Mouse (Mus musculus) heart, postnatal 0 days (tissue): ENCODE measurements around the gene Camk2g. TPM values are rescaled to one million over a fixed set of nuclear protein-coding genes. Genes with fewer than 3 reads are reported as not detected.
A peak's percentile ranks its signal among the peaks of the same experiment; 100 is the strongest.

Source experiments
- ATAC-seq: fragments of 200-750 bp; cut with Nextera tagmentation; 2 replicates; pipeline ENCODE4 v1.8.0; 2017; ENCODE audit warnings: low read depth, moderate number of reproducible peaks, moderate library complexity; ENCODE audit not compliant: insufficient read depth
- DNase-seq: peaks from one replicate; pipeline ENCODE4 v3.0.0-alpha.2; 2016; ENCODE audit warnings: low spot score
- H3K27ac ChIP-seq: fragments of 300-500 bp; sonication (generic); 2 replicates; pipeline ENCODE4 v1.5.1; 2014; ENCODE audit warnings: low read depth, mild to moderate bottlenecking
- H3K27me3 ChIP-seq: fragments of 300-500 bp; sonication (generic); 2 replicates; pipeline ENCODE4 v1.6.1; 2014; ENCODE audit warnings: low read length, mixed read lengths; ENCODE audit not compliant: control insufficient read depth, insufficient read depth
- H3K36me3 ChIP-seq: fragments of 300-500 bp; sonication (generic); replicated peaks from 2 replicates; pipeline ENCODE4 v1.6.1; 2014; ENCODE audit warnings: low read length, mixed read lengths; ENCODE audit not compliant: control insufficient read depth, insufficient read depth
- H3K4me1 ChIP-seq: fragments of 300-500 bp; sonication (generic); 2 replicates; pipeline ENCODE4 v1.6.1; 2014; ENCODE audit warnings: antibody characterized with exemption; ENCODE audit not compliant: control insufficient read depth, insufficient read depth
- H3K4me2 ChIP-seq: fragments of 300-500 bp; sonication (generic); 2 replicates; pipeline ENCODE4 v1.6.1; 2014; ENCODE audit warnings: low read depth, mild to moderate bottlenecking, low read length, moderate library complexity
- H3K4me3 ChIP-seq: fragments of 300-500 bp; sonication (generic); 2 replicates; pipeline ENCODE4 v1.5.1; 2014; ENCODE audit warnings: low read depth, low read length
- H3K9ac ChIP-seq: fragments of 300-500 bp; sonication (generic); replicated peaks from 2 replicates; pipeline ENCODE4 v1.6.1; 2014; ENCODE audit warnings: low read depth, low read length, mixed read lengths
- H3K9me3 ChIP-seq: fragments of 300-500 bp; sonication (generic); replicated peaks from 2 replicates; pipeline ENCODE4 v1.6.1; 2016; ENCODE audit warnings: low read length; ENCODE audit not compliant: control insufficient read depth
- CTCF ChIP-seq: IDR thresholded peaks from 2 replicates; pipeline ENCODE4 v1.5.1; 2016; ENCODE audit warnings: antibody characterized with exemption, control low read depth, low read depth
- EP300 ChIP-seq: IDR thresholded peaks from 2 replicates; pipeline ENCODE4 v1.6.1; 2016; ENCODE audit warnings: antibody characterized with exemption, low read depth
- WGBS: fragments of 180-500 bp; shearing (Covaris S2); extraction: QIAGEN DNeasy Blood & Tissue Kit; methylation state at CpG from one replicate; pipeline ENCODE4 v1.1.7; 2014; 5-methylcytosine and 5-hydroxymethylcytosine counted together
- microRNA-seq: library from miRNA; unstranded; fragments of <30 nt; microRNA quantifications from one replicate; pipeline ENCODE4, GENCODE M21; 2016
- polyA plus RNA-seq: library from polyadenylated mRNA; unstranded; fragments of >200 nt; fragmentation: Nextera tagmentation; extraction: Ambion mirVana; gene quantifications from 2 replicates; pipeline ENCODE4 v1.2.1, GENCODE M21; 2015
- total RNA-seq: library from RNA; depleted of rRNA; stranded (reverse); fragments of >200 nt; gene quantifications from 2 replicates; pipeline ENCODE4 v1.2.3, GENCODE M21; 2014; ENCODE audit warnings: low replicate concordance; rRNA removed

Camk2g gene
- total and polyA plus RNA-seq, 2 experiments from 2014 or later = 72.5 to 107 TPM

GRCm38 (mm10) chr14:20694185-20694883 is 99.6 kb downstream of the Camk2g start:
- no peaks in the 10 kb centered on the region for H3K9me3 ChIP-seq
- H3K27me3 ChIP-seq = no peaks in the 10 kb centered on the region
- H3K4me2 ChIP-seq = peak overlapping the region; percentile 81
- H3K9ac ChIP-seq = peak overlapping the region; percentile 83
- WGBS = 37% methylated on average over 13 of the region's 13 CpGs
- H3K4me3 ChIP-seq = peak overlapping the region; percentile 94
- peaks cover 22% of the 10 kb centered on the region for H3K4me1 ChIP-seq
- ATAC-seq (no peak; the same call in 1 of the 2 replicates), DNase-seq (no peak)
- H3K36me3 ChIP-seq = peaks cover 53% of the 10 kb centered on the region
- TF ChIP-seq CTCF (no peak), EP300 (no peak)
- peak overlapping the region; percentile 93 for H3K27ac ChIP-seq

DNA sequence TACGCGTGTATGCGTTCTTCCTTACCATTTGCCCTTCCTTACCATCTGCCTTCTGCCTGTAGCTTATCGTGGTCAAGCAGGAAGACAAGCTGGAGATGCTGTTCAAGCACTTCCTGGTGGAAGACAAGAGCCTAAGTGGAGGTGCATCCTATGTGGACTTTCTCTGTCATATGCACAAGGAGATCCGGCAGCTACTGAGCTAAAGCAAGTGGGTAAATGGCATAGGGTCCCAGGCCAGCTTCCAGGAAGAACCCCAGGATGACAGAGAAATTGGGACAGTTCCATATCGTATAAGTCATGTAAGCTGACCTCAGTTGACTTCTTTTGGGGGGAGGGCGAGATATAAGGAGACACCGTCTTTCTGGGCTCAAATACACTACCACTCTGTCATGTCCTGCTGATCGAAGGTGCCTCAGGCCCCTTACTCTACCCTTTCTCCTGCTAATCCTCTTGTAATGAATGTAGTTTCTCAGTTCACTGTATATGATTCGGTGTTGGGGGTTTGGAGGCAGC is 100.2 kb downstream of the Camk2g start:
- no peak overlapping the region for H3K4me3 ChIP-seq
- ATAC-seq = no peak
- no peak overlapping the region for H3K9ac ChIP-seq
- no peaks in the 10 kb centered on the region for H3K27me3 ChIP-seq
- peaks cover 56% of the 10 kb centered on the region for H3K36me3 ChIP-seq
- H3K27ac ChIP-seq = no peak overlapping the region
- no peak for DNase-seq
- no peak overlapping the region for H3K4me2 ChIP-seq
- TF ChIP-seq EP300 = no peak
- no peak for TF ChIP-seq CTCF
- peaks cover 18% of the 10 kb centered on the region for H3K4me1 ChIP-seq
- 79% methylated on average over 10 of the region's 10 CpGs for WGBS
- H3K9me3 ChIP-seq = no peaks in the 10 kb centered on the region

GRCm38 (mm10) chr14:20691772-20692171 is 102.1 kb downstream of the Camk2g start:
- H3K27me3 ChIP-seq = no peaks in the 10 kb centered on the region
- H3K27ac ChIP-seq = no peak overlapping the region
- no peaks in the 10 kb centered on the region for H3K9me3 ChIP-seq
- no peak overlapping the region for H3K4me3 ChIP-seq
- peaks cover 74% of the 10 kb centered on the region for H3K36me3 ChIP-seq
- no peak for TF ChIP-seq EP300
- no peak for TF ChIP-seq CTCF
- H3K4me2 ChIP-seq = no peak overlapping the region
- peaks cover 11% of the 10 kb centered on the region for H3K4me1 ChIP-seq
- DNase-seq = no peak
- H3K9ac ChIP-seq = no peak overlapping the region
- 84% methylated on average over 6 of the region's 6 CpGs for WGBS
- no peak for ATAC-seq

- H3K4me2 ChIP-seq = no peak overlapping the region
- H3K36me3 ChIP-seq = peaks cover 99% of the 10 kb centered on the region
- TF ChIP-seq CTCF (no peak), EP300 (no peak)
These were observed 104.9 kb downstream of the Camk2g start for GRCm38 (mm10) chr14:20689009-20689408.

GRCm38 (mm10) chr14:20686576-20686975 is 107.3 kb downstream of the Camk2g start:
- Histone ChIP-seq H3K9me3 (no peaks in the 10 kb centered on the region), H3K27ac (no peak overlapping the region), H3K4me3 (no peak overlapping the region), H3K4me2 (no peak overlapping the region), H3K4me1 (no peaks in the 10 kb centered on the region; the same call in 1 of the 2 replicates), H3K36me3 (peaks cover 96% of the 10 kb centered on the region), H3K27me3 (no peaks in the 10 kb centered on the region), H3K9ac (no peak overlapping the region)
- TF ChIP-seq CTCF (no peak), EP300 (no peak)
- WGBS = 97% methylated on average over 3 of the region's 3 CpGs
- no peak for DNase-seq
- no peak for ATAC-seq

More at GRCm38 (mm10) chr14:20689009-20689408, 104.9 kb downstream of the Camk2g start:
- no peak for DNase-seq
- WGBS = 81% methylated on average over 2 of the region's 2 CpGs
- Histone ChIP-seq H3K4me3 (no peak overlapping the region), H3K9me3 (no peaks in the 10 kb centered on the region), H3K27me3 (no peaks in the 10 kb centered on the region), H3K9ac (no peak overlapping the region), H3K4me1 (no peaks in the 10 kb centered on the region), H3K27ac (no peak overlapping the region)
- no peak for ATAC-seq

Small RNA genes within 50 kb of the gene (microRNA-seq; reads per million reads assigned to microRNA genes)
- gene Mir6946 = 1.4 reads per million

Other genes with a start within 250 kb of the Camk2g start
- gene Ppp3cb, start 247.5 kb downstream of the Camk2g start, total RNA-seq = 22.7 and 27.1 TPM in 2 replicates
- gene Ppp3cb, start 247.5 kb downstream of the Camk2g start, polyA plus RNA-seq = 23.2 and 25.5 TPM in 2 replicates
- 8.8 and 29.8 TPM in 2 replicates for gene Usp54, start 153.0 kb downstream of the Camk2g start, total RNA-seq
- gene Usp54, start 153.0 kb downstream of the Camk2g start, polyA plus RNA-seq = 2.8 and 3.0 TPM in 2 replicates
- 17.7 and 25.0 TPM in 2 replicates for gene Myoz1, start 137.5 kb downstream of the Camk2g start, total RNA-seq
- 11.5 and 13.0 TPM in 2 replicates for gene Myoz1, start 137.5 kb downstream of the Camk2g start, polyA plus RNA-seq
- 190 and 249 TPM in 2 replicates for gene Synpo2l, start 125.7 kb downstream of the Camk2g start, total RNA-seq
- gene Synpo2l, start 125.7 kb downstream of the Camk2g start, polyA plus RNA-seq = 96.8 and 104 TPM in 2 replicates
- 71.2 and 91.6 TPM in 2 replicates for gene Sec24c, start 119.8 kb downstream of the Camk2g start, total RNA-seq
- gene Sec24c, start 119.8 kb downstream of the Camk2g start, polyA plus RNA-seq = 42.6 and 42.9 TPM in 2 replicates
- gene Fut11, start 99.1 kb downstream of the Camk2g start, total RNA-seq = 11.1 and 14.2 TPM in 2 replicates
- gene Fut11, start 99.1 kb downstream of the Camk2g start, polyA plus RNA-seq = 11.4 and 11.9 TPM in 2 replicates
- 159 and 181 TPM in 2 replicates for gene Chchd1, start 91.1 kb downstream of the Camk2g start, total RNA-seq
- 243 and 251 TPM in 2 replicates for gene Chchd1, start 91.1 kb downstream of the Camk2g start, polyA plus RNA-seq
- 60.1 and 78.8 TPM in 2 replicates for gene Zswim8, start 86.5 kb downstream of the Camk2g start, total RNA-seq
- gene Zswim8, start 86.5 kb downstream of the Camk2g start, polyA plus RNA-seq = 11.6 and 14.2 TPM in 2 replicates
- 8.0 and 20.3 TPM in 2 replicates for gene Ndst2, start 59.5 kb downstream of the Camk2g start, total RNA-seq
- gene Ndst2, start 59.5 kb downstream of the Camk2g start, polyA plus RNA-seq = 7.8 and 8.5 TPM in 2 replicates
- gene Plau, start 42.6 kb upstream of the Camk2g start, total RNA-seq = 3.3 and 4.2 TPM in 2 replicates
- gene Plau, start 42.6 kb upstream of the Camk2g start, polyA plus RNA-seq = 0.84 and 0.89 TPM in 2 replicates
- 124 and 140 TPM in 2 replicates for gene Vcl, start 135.3 kb upstream of the Camk2g start, total RNA-seq
- gene Vcl, start 135.3 kb upstream of the Camk2g start, polyA plus RNA-seq = 42.3 and 50.2 TPM in 2 replicates